Mouse (Mus musculus): Measurements from ENCODE around the gene Hoxb5. TPM values are rescaled to one million over a fixed set of nuclear protein-coding genes. Genes with fewer than 3 reads are reported as not detected.

The Hoxb5 gene
- total RNA-seq, 2 experiments from 2014 or later: 0.07 TPM; not detected in 1

- no peak for ATAC-seq (replicated peaks; ENCODE audit: poor library complexity)
Observed at GRCm38 (mm10) chr11:96286739-96287385, 16.3 kb upstream of the Hoxb5 start.

GRCm38 (mm10) chr11:96287411-96287810, 15.7 kb upstream of the Hoxb5 start:
- no peak for ATAC-seq (replicated peaks; ENCODE audit: poor library complexity)

- ATAC-seq (replicated peaks; ENCODE audit: poor library complexity): no peak
Observed at GRCm38 (mm10) chr11:96288455-96289221, 14.5 kb upstream of the Hoxb5 start.

GRCm38 (mm10) chr11:96289293-96289692, 13.8 kb upstream of the Hoxb5 start:
- no peak for ATAC-seq (replicated peaks; ENCODE audit: poor library complexity)

- ATAC-seq (replicated peaks; ENCODE audit: poor library complexity): no peak
Observed at GRCm38 (mm10) chr11:96289837-96290236, 13.3 kb upstream of the Hoxb5 start.

GRCm38 (mm10) chr11:96290705-96291355, 12.3 kb upstream of the Hoxb5 start:
- ATAC-seq (replicated peaks; ENCODE audit: poor library complexity): no peak

- no peak for ATAC-seq (replicated peaks; ENCODE audit: poor library complexity)
Observed at GRCm38 (mm10) chr11:96291681-96292564, 11.2 kb upstream of the Hoxb5 start, which contains the start of gene Hoxb6. Gene Hoxb6 (plus strand): TSS chr11:96292476.

- no peak for ATAC-seq (replicated peaks; ENCODE audit: poor library complexity)
Observed at GRCm38 (mm10) chr11:96292565-96293301, 10.4 kb upstream of the Hoxb5 start.

- no peak for ATAC-seq (replicated peaks; ENCODE audit: poor library complexity)
Observed at GRCm38 (mm10) chr11:96293302-96293921, 9.7 kb upstream of the Hoxb5 start.

GRCm38 (mm10) chr11:96294245-96295091, 8.7 kb upstream of the Hoxb5 start:
- ATAC-seq (replicated peaks; ENCODE audit: poor library complexity): peak; percentile 89

- no peak for ATAC-seq (replicated peaks; ENCODE audit: poor library complexity)
Observed at GRCm38 (mm10) chr11:96295092-96295835, 7.9 kb upstream of the Hoxb5 start.

- ATAC-seq (replicated peaks; ENCODE audit: poor library complexity): no peak
Observed at GRCm38 (mm10) chr11:96296997-96297396, 6.1 kb upstream of the Hoxb5 start.

GRCm38 (mm10) chr11:96297428-96297827, 5.7 kb upstream of the Hoxb5 start:
- no peak for ATAC-seq (replicated peaks; ENCODE audit: poor library complexity)

GRCm38 (mm10) chr11:96297968-96298635, 5.0 kb upstream of the Hoxb5 start:
- ATAC-seq (replicated peaks; ENCODE audit: poor library complexity): no peak

- no peak for ATAC-seq (replicated peaks; ENCODE audit: poor library complexity)
Observed at GRCm38 (mm10) chr11:96298895-96299667, 4.1 kb upstream of the Hoxb5 start.

GRCm38 (mm10) chr11:96299781-96300180, 3.4 kb upstream of the Hoxb5 start:
- no peak for ATAC-seq (replicated peaks; ENCODE audit: poor library complexity)
